Mouse (Mus musculus) myocyte (in vitro differentiated cells): ENCODE measurements at regions not wholly inside any gene's neighbourhood (a gene's known extent, or its start where the extent isn't known, plus 50 kb on each side); places are given as distances from the start of the nearest gene placed in this dataset.

Experiments used
- E2F4 ChIP-seq: IDR thresholded peaks from one replicate; pipeline ENCODE4 v1.6.1; 2011; ENCODE audit warnings: mild to moderate bottlenecking, control low read depth, moderate library complexity; ENCODE audit not compliant: insufficient read depth
- POLR2A ChIP-seq: IDR thresholded peaks from one replicate; pipeline ENCODE4 v1.6.1; 2011; ENCODE audit warnings: low read depth, mild to moderate bottlenecking, control low read depth, moderate library complexity; ENCODE audit not compliant: insufficient read length
- REST ChIP-seq: IDR thresholded peaks from one replicate; pipeline ENCODE4 v1.6.1; 2011; ENCODE audit warnings: mild to moderate bottlenecking, control low read depth, moderate library complexity; ENCODE audit not compliant: insufficient read depth, insufficient read length
- TCF12 ChIP-seq: IDR thresholded peaks from one replicate; pipeline ENCODE4 v1.6.1; 2011; ENCODE audit warnings: mild to moderate bottlenecking, control low read depth; ENCODE audit not compliant: poor library complexity, insufficient read depth, severe bottlenecking
- USF1 ChIP-seq: IDR thresholded peaks from one replicate; pipeline ENCODE4 v1.6.1; 2011; ENCODE audit warnings: low read depth, mild to moderate bottlenecking, control low read depth, moderate library complexity

DNA sequence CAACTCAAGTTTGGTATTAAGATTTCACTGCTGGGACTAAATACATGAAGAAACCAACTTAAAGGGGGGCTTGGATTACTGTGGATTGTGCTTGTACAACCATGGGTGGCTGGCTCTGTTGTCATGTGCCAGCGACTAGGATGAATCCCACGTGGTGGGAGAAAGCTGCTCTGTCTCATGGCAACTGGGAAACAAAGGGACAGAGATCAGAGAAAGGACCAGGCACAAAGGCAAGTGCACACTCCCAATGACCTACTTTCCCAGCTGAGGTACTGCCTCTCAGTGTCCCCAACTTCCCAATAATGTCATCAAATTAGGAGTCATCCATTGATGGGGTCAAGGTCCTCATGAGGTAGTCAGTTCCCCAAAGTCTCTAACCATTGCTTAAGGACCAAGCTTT, 337.4 kb downstream of the Rps24 start:
- TF ChIP-seq POLR2A (no peak), USF1 (no peak), TCF12 (no peak), E2F4 (no peak), REST (no peak)
